ENCODE assay signal across 27 mouse cellular contexts in the genomic region with DNA sequence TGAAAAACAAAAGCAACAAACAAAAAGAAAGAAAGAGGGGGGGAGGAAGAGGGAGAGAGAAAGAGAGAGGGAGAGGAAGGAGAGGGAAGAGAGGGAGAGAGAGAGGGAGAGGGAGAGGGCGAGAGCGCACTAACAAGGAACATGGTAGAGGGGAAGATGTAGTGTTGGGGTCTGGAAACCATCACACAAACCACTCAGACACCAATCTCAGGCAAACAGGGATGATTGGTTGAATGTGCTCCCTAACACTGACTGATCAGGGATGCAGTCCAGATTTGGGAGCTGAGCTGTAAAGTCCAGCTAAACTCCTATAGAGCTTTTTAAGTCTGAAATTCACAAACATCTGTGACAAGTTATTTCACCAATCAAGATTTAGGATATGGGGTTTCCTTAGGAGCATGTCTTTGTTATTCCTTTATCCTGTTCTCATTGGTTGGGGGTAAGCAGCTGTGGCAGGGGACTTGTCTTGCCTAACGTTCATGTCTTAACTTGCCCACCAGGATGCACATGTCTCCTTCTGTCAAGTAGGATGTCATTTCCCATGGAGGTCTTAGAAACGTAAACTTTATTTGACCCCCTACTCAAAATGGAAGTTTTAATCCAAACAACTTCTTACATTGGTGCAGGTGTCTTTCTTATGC. TPM values are rescaled to one million over a fixed set of nuclear protein-coding genes. Genes with fewer than 3 reads are reported as not detected.
DNase-seq lines count a peak whose midpoint lies in the region; ATAC-seq and TF ChIP-seq lines count a peak whose summit lies in the region.
"Had no signal": no experiment of that assay in that cellular context is flagged by ENCODE, and none has a peak within 500 bp of the region (broad histone marks: within the 10 kb centered on the region; RNA-seq: fewer than 3 reads in every experiment).

No protein-coding gene starts in this region.

- WGBS in embryonic facial prominence, embryonic 14.5 days = 51% methylated on average over 4 of the region's 4 CpGs
- 79% methylated on average over 4 of the region's 4 CpGs for WGBS in embryonic facial prominence, embryonic 10.5 days
- WGBS in stomach, embryonic 14.5 days = 33% methylated on average over 4 of the region's 4 CpGs
- 47% methylated on average over 4 of the region's 4 CpGs for WGBS in stomach, postnatal 0 days
- WGBS in stomach, embryonic 16.5 days = 43% methylated on average over 4 of the region's 4 CpGs

- H3K27me3 ChIP-seq in embryonic facial prominence, embryonic 14.5 days (replicated peaks; ENCODE audit: control insufficient read depth, insufficient read depth, low read length) = no peaks in the 10 kb centered on the region
- no peaks in the 10 kb centered on the region for H3K27me3 ChIP-seq in embryonic facial prominence, embryonic 10.5 days (replicated peaks; ENCODE audit: low read depth, poor library complexity, severe bottlenecking)
- no peaks in the 10 kb centered on the region for H3K27me3 ChIP-seq in stomach, embryonic 14.5 days (ENCODE audit: control insufficient read depth, insufficient read depth, low read length)
- no peaks in the 10 kb centered on the region for H3K27me3 ChIP-seq in stomach, postnatal 0 days (ENCODE audit: control insufficient read depth, insufficient read depth, low read length)
- H3K27me3 ChIP-seq in stomach, embryonic 16.5 days (ENCODE audit: control insufficient read depth, insufficient read depth, low read length) = no peaks in the 10 kb centered on the region
- H3K27me3 ChIP-seq: CH12.LX; embryonic facial prominence, embryonic 12.5 days; embryonic facial prominence, embryonic 15.5 days; forebrain, embryonic 12.5 days; Patski had no signal

- no peaks in the 10 kb centered on the region for H3K9me3 ChIP-seq in embryonic facial prominence, embryonic 14.5 days (ENCODE audit: control insufficient read depth, low read length)
- H3K9me3 ChIP-seq in embryonic facial prominence, embryonic 10.5 days = no peaks in the 10 kb centered on the region
- 0 out of 2 replicates have a peak, but pooled peaks cover 3% of the 10 kb centered on the region for H3K9me3 ChIP-seq in stomach, embryonic 14.5 days (ENCODE audit: control insufficient read depth, low read depth, low read length)
- no peaks in the 10 kb centered on the region for H3K9me3 ChIP-seq in stomach, postnatal 0 days (ENCODE audit: control insufficient read depth, low read length)
- H3K9me3 ChIP-seq in stomach, embryonic 16.5 days (replicated peaks; ENCODE audit: control insufficient read depth, low read length) = peaks cover 5% of the 10 kb centered on the region; the same call in 1 of the 2 replicates
- H3K9me3 ChIP-seq: embryonic facial prominence, embryonic 12.5 days; embryonic facial prominence, embryonic 15.5 days; forebrain, embryonic 10.5 days; forebrain, embryonic 12.5 days; G1E had no signal

- H3K36me3 ChIP-seq in embryonic facial prominence, embryonic 14.5 days (ENCODE audit: control insufficient read depth, insufficient read depth, low read length) = no peaks in the 10 kb centered on the region
- no peaks in the 10 kb centered on the region for H3K36me3 ChIP-seq in embryonic facial prominence, embryonic 10.5 days (replicated peaks)
- no peaks in the 10 kb centered on the region for H3K36me3 ChIP-seq in stomach, embryonic 14.5 days (ENCODE audit: control insufficient read depth, insufficient read depth, low read length)
- H3K36me3 ChIP-seq in stomach, postnatal 0 days (ENCODE audit: control insufficient read depth, insufficient read depth, low read length) = no peaks in the 10 kb centered on the region
- no peaks in the 10 kb centered on the region for H3K36me3 ChIP-seq in stomach, embryonic 16.5 days (ENCODE audit: control insufficient read depth, insufficient read depth, low read length)
- H3K36me3 ChIP-seq: embryonic facial prominence, embryonic 12.5 days; embryonic facial prominence, embryonic 15.5 days; forebrain, embryonic 10.5 days; forebrain, embryonic 12.5 days; G1E had no signal

- no peak overlapping the region for H3K4me2 ChIP-seq in embryonic facial prominence, embryonic 14.5 days (ENCODE audit: low read depth, low read length)
- H3K4me2 ChIP-seq in stomach, embryonic 14.5 days (replicated peaks; ENCODE audit: low read depth, low read length) = no peak overlapping the region
- no peak overlapping the region for H3K4me2 ChIP-seq in stomach, postnatal 0 days (replicated peaks; ENCODE audit: low read depth)
- H3K4me2 ChIP-seq in stomach, embryonic 16.5 days (ENCODE audit: low read depth, low read length) = no peak overlapping the region
- H3K4me2 ChIP-seq: embryonic facial prominence, embryonic 12.5 days; embryonic facial prominence, embryonic 15.5 days; forebrain, embryonic 12.5 days had no signal

- no peak for DNase-seq in embryonic facial prominence, embryonic 14.5 days (ENCODE audit: low spot score)
- DNase-seq in embryonic facial prominence, embryonic 10.5 days (ENCODE audit: low spot score) = no peak
- DNase-seq in stomach, postnatal 0 days (ENCODE audit: low spot score) = no peak
- DNase-seq: adrenal gland, adult 8-10 months; adrenal gland, postnatal 14 days; adrenal gland, postnatal 36 days; B cell, adult 2 months; cerebellum, adult 11-12 months; cerebellum, adult 2 months; cerebellum, adult 9-10 months; cerebellum, postnatal 10 days; cerebellum, postnatal 25 days; embryo, embryonic 11 days had no signal

- TF ChIP-seq CTCF in stomach, postnatal 0 days (IDR thresholded peaks at IDR 0.05; ENCODE audit: low read depth) = no peak

- no peak overlapping the region for H3K27ac ChIP-seq in embryonic facial prominence, embryonic 14.5 days (replicated peaks; ENCODE audit: low read depth, low read length)
- H3K27ac ChIP-seq in embryonic facial prominence, embryonic 10.5 days (replicated peaks) = no peak overlapping the region
- H3K27ac ChIP-seq in stomach, embryonic 14.5 days (ENCODE audit: low read length) = peak overlapping the region; percentile 35; the same call in 1 of the 2 replicates
- no peak overlapping the region for H3K27ac ChIP-seq in stomach, postnatal 0 days (replicated peaks)
- H3K27ac ChIP-seq in stomach, embryonic 16.5 days (ENCODE audit: low read length) = no peak overlapping the region
- H3K27ac ChIP-seq: embryonic facial prominence, embryonic 12.5 days; embryonic facial prominence, embryonic 15.5 days; forebrain, embryonic 10.5 days; forebrain, embryonic 12.5 days had no signal

- no peak overlapping the region for H3K4me3 ChIP-seq in embryonic facial prominence, embryonic 14.5 days (ENCODE audit: low read depth, low read length)
- H3K4me3 ChIP-seq in embryonic facial prominence, embryonic 10.5 days = no peak overlapping the region
- no peak overlapping the region for H3K4me3 ChIP-seq in stomach, embryonic 14.5 days (ENCODE audit: low read depth, low read length)
- no peak overlapping the region for H3K4me3 ChIP-seq in stomach, postnatal 0 days (ENCODE audit: low read depth, low read length)
- no peak overlapping the region for H3K4me3 ChIP-seq in stomach, embryonic 16.5 days (replicated peaks; ENCODE audit: low read length)
- H3K4me3 ChIP-seq: embryonic facial prominence, embryonic 12.5 days; embryonic facial prominence, embryonic 15.5 days; erythroblast, embryonic 14.5 days; forebrain, embryonic 10.5 days; forebrain, embryonic 12.5 days had no signal

- TF ChIP-seq EP300 in stomach, postnatal 0 days (optimal IDR thresholded peaks at IDR 0.05) = no peak

- H3K4me1 ChIP-seq in embryonic facial prominence, embryonic 14.5 days (ENCODE audit: control insufficient read depth, insufficient read depth, low read length) = 0 out of 2 replicates have a peak, but pooled peaks cover 3% of the 10 kb centered on the region
- H3K4me1 ChIP-seq in embryonic facial prominence, embryonic 10.5 days = 0 out of 2 replicates have a peak, but pooled peaks cover 3% of the 10 kb centered on the region
- H3K4me1 ChIP-seq in stomach, embryonic 14.5 days (ENCODE audit: control insufficient read depth, insufficient read depth, low read length) = no peaks in the 10 kb centered on the region
- no peaks in the 10 kb centered on the region for H3K4me1 ChIP-seq in stomach, postnatal 0 days (replicated peaks; ENCODE audit: control insufficient read depth, insufficient read depth)
- no peaks in the 10 kb centered on the region for H3K4me1 ChIP-seq in stomach, embryonic 16.5 days (ENCODE audit: control insufficient read depth, insufficient read depth, low read length)
- H3K4me1 ChIP-seq: embryonic facial prominence, embryonic 15.5 days; forebrain, embryonic 10.5 days; forebrain, embryonic 12.5 days had no signal

- H3K9ac ChIP-seq in embryonic facial prominence, embryonic 14.5 days (ENCODE audit: low read depth, low read length) = no peak overlapping the region
- H3K9ac ChIP-seq in stomach, embryonic 14.5 days (replicated peaks; ENCODE audit: low read depth, low read length) = no peak overlapping the region
- no peak overlapping the region for H3K9ac ChIP-seq in stomach, postnatal 0 days (ENCODE audit: low read length)
- H3K9ac ChIP-seq in stomach, embryonic 16.5 days (ENCODE audit: low read length) = no peak overlapping the region
- H3K9ac ChIP-seq: embryonic facial prominence, embryonic 12.5 days; embryonic facial prominence, embryonic 15.5 days; forebrain, embryonic 12.5 days had no signal

- ATAC-seq in embryonic facial prominence, embryonic 14.5 days (ENCODE audit: low read depth) = peak; percentile 67; the same call in 1 of the 2 replicates
- peak; percentile 84; the same call in 1 of the 2 replicates for ATAC-seq in stomach, embryonic 14.5 days (ENCODE audit: insufficient number of reproducible peaks, insufficient read depth, low FRiP score, low read depth)
- ATAC-seq in stomach, postnatal 0 days (ENCODE audit: low FRiP score, low TSS enrichment) = no peak
- peak; percentile 56; the same call in 1 of the 2 replicates for ATAC-seq in stomach, embryonic 16.5 days (ENCODE audit: insufficient read depth, low FRiP score)
- ATAC-seq: activated CD4-positive, CD25-positive, alpha-beta regulatory T cell, adult 4 months; CD4-positive, CD25-positive, alpha-beta regulatory T cell, adult 4 months; forebrain, embryonic 14.5 days; forebrain, embryonic 16.5 days; Patski had no signal

RNA-seq across cellular contexts. Expression of a gene that starts 5.5 kb away (rescaled TPM):
- 1.7 and 1.8 TPM in 2 replicates for polyA plus RNA-seq in embryonic facial prominence, embryonic 14.5 days (2014; fragmentation: Nextera tagmentation; extraction: Ambion mirVana)
- 0.30 and 0.36 TPM in 2 replicates for polyA plus RNA-seq in embryonic facial prominence, embryonic 10.5 days (2016; fragmentation: Nextera tagmentation; extraction: Ambion mirVana)
- 0.90 and 1.5 TPM in 2 replicates for polyA plus RNA-seq in stomach, embryonic 14.5 days (2014; fragmentation: Nextera tagmentation; extraction: Ambion mirVana)
- polyA plus RNA-seq in stomach, postnatal 0 days (2015; fragmentation: Nextera tagmentation; extraction: Ambion mirVana) = 1.2 TPM in 2 replicates
- 1.4 and 1.6 TPM in 2 replicates for polyA plus RNA-seq in stomach, embryonic 16.5 days (2015; fragmentation: Nextera tagmentation; extraction: Ambion mirVana)
- polyA plus RNA-seq: CD4-positive, CD25-positive, alpha-beta regulatory T cell, adult 4 months; erythroblast, embryonic 14.5 days; G1E; Patski had no signal

RNA-seq across cellular contexts. Expression of a gene that starts 45.8 kb away (rescaled TPM):
- polyA plus RNA-seq in embryonic facial prominence, embryonic 14.5 days (2014; fragmentation: Nextera tagmentation; extraction: Ambion mirVana) = 22.1 and 33.9 TPM in 2 replicates
- polyA plus RNA-seq in embryonic facial prominence, embryonic 10.5 days (2016; fragmentation: Nextera tagmentation; extraction: Ambion mirVana) = not detected in 2 replicates
- 0.38 and 1.2 TPM in 2 replicates for polyA plus RNA-seq in stomach, embryonic 14.5 days (2014; fragmentation: Nextera tagmentation; extraction: Ambion mirVana)
- 2.4 and 2.9 TPM in 2 replicates for polyA plus RNA-seq in stomach, postnatal 0 days (2015; fragmentation: Nextera tagmentation; extraction: Ambion mirVana)
- 1.6 and 5.6 TPM in 2 replicates for polyA plus RNA-seq in stomach, embryonic 16.5 days (2015; fragmentation: Nextera tagmentation; extraction: Ambion mirVana)
- polyA plus RNA-seq: activated CD4-positive, CD25-positive, alpha-beta regulatory T cell, adult 4 months; CD4-positive, CD25-positive, alpha-beta regulatory T cell, adult 4 months; erythroblast, embryonic 14.5 days; forebrain, embryonic 10.5 days; G1E; Patski had no signal

RNA-seq across cellular contexts. Expression of a gene that starts 56.1 kb away (rescaled TPM):
- polyA plus RNA-seq in embryonic facial prominence, embryonic 14.5 days (2014; fragmentation: Nextera tagmentation; extraction: Ambion mirVana) = 11.9 and 12.1 TPM in 2 replicates
- polyA plus RNA-seq in embryonic facial prominence, embryonic 10.5 days (2016; fragmentation: Nextera tagmentation; extraction: Ambion mirVana) = 9.7 and 10.5 TPM in 2 replicates
- 9.2 and 10.1 TPM in 2 replicates for polyA plus RNA-seq in stomach, embryonic 14.5 days (2014; fragmentation: Nextera tagmentation; extraction: Ambion mirVana)
- polyA plus RNA-seq in stomach, postnatal 0 days (2015; fragmentation: Nextera tagmentation; extraction: Ambion mirVana) = 18.3 and 20.2 TPM in 2 replicates
- 7.4 and 8.8 TPM in 2 replicates for polyA plus RNA-seq in stomach, embryonic 16.5 days (2015; fragmentation: Nextera tagmentation; extraction: Ambion mirVana)
